Mouse (Mus musculus): ENCODE results near the gene Ctnna3. TPM values are rescaled to one million over a fixed set of nuclear protein-coding genes. Genes with fewer than 3 reads are reported as not detected.
A peak's percentile ranks its signal among the peaks of the same experiment; 100 is the strongest.

The Ctnna3 gene
- polyA plus RNA-seq, 1 experiment = 3.0 TPM

- Histone ChIP-seq H3K27me3 (ENCODE audit: control insufficient read depth, insufficient read depth, low read length) (no peaks in the 10 kb centered on the region), H3K4me3 (replicated peaks; ENCODE audit: insufficient read depth, low read depth, low read length) (no peak overlapping the region), H3K27ac (ENCODE audit: insufficient read depth, low read length) (no peak overlapping the region), H3K4me1 (ENCODE audit: control insufficient read depth, insufficient read depth, low read length) (0 out of 2 replicates have a peak, but pooled peaks cover 3% of the 10 kb centered on the region)
- 36% methylated on average over 5 of the region's 5 CpGs for WGBS
- TF ChIP-seq POLR2A (IDR thresholded peaks at IDR 0.05; ENCODE audit: borderline replicate concordance, insufficient read depth, low read length) (no peak), CTCF (IDR thresholded peaks at IDR 0.05; ENCODE audit: borderline replicate concordance, insufficient read depth, low read depth, low read length) (no peak)
- no peak for DNase-seq
Measured at GRCm38 (mm10) chr10:63417061-63417460, 12.8 kb upstream of the Ctnna3 start.

- TF ChIP-seq POLR2A (IDR thresholded peaks at IDR 0.05; ENCODE audit: borderline replicate concordance, insufficient read depth, low read length) (no peak), CTCF (IDR thresholded peaks at IDR 0.05; ENCODE audit: borderline replicate concordance, insufficient read depth, low read depth, low read length) (peak; percentile 52)
- H3K27ac ChIP-seq (ENCODE audit: insufficient read depth, low read length) = no peak within 1 kb of the TSS
- WGBS = 87% methylated on average over 18 of the region's 18 CpGs
- no peak within 1 kb of the TSS for H3K4me3 ChIP-seq (replicated peaks; ENCODE audit: insufficient read depth, low read depth, low read length)
- H3K4me1 ChIP-seq (ENCODE audit: control insufficient read depth, insufficient read depth, low read length) = 0 out of 2 replicates have a peak, but pooled peaks cover 2% of the 10 kb centered on the region
- H3K27me3 ChIP-seq (ENCODE audit: control insufficient read depth, insufficient read depth, low read length) = no peaks in the 10 kb centered on the region
- DNase-seq = no peak
Measured at GRCm38 (mm10) chr10:63421739-63422735, 7.9 kb upstream of the Ctnna3 start, which contains the start of gene Gm7075. Gm7075 (minus strand) TSS chr10:63421789.

- 70% methylated on average over 5 of the region's 5 CpGs for WGBS
- DNase-seq = no peak
Measured at GRCm38 (mm10) chr10:63422736-63422992, 7.2 kb upstream of the Ctnna3 start.

GRCm38 (mm10) chr10:63423591-63424474, 6.1 kb upstream of the Ctnna3 start:
- no peak for DNase-seq
- H3K4me1 ChIP-seq (ENCODE audit: control insufficient read depth, insufficient read depth, low read length) = no peaks in the 10 kb centered on the region
- no peaks in the 10 kb centered on the region for H3K27me3 ChIP-seq (ENCODE audit: control insufficient read depth, insufficient read depth, low read length)
- WGBS = 83% methylated on average over 9 of the region's 9 CpGs
- H3K27ac ChIP-seq (ENCODE audit: insufficient read depth, low read length) = no peak overlapping the region
- no peak overlapping the region for H3K4me3 ChIP-seq (replicated peaks; ENCODE audit: insufficient read depth, low read depth, low read length)
- TF ChIP-seq POLR2A (IDR thresholded peaks at IDR 0.05; ENCODE audit: borderline replicate concordance, insufficient read depth, low read length) (no peak), CTCF (IDR thresholded peaks at IDR 0.05; ENCODE audit: borderline replicate concordance, insufficient read depth, low read depth, low read length) (no peak)

More at GRCm38 (mm10) chr10:63422736-63422992, 7.2 kb upstream of the Ctnna3 start:
- H3K27ac ChIP-seq (ENCODE audit: insufficient read depth, low read length) = no peak overlapping the region
- TF ChIP-seq CTCF (IDR thresholded peaks at IDR 0.05; ENCODE audit: borderline replicate concordance, insufficient read depth, low read depth, low read length) = no peak
- TF ChIP-seq POLR2A (IDR thresholded peaks at IDR 0.05; ENCODE audit: borderline replicate concordance, insufficient read depth, low read length) = no peak
- H3K4me1 ChIP-seq (ENCODE audit: control insufficient read depth, insufficient read depth, low read length) = no peaks in the 10 kb centered on the region
- H3K27me3 ChIP-seq (ENCODE audit: control insufficient read depth, insufficient read depth, low read length) = no peaks in the 10 kb centered on the region
- no peak overlapping the region for H3K4me3 ChIP-seq (replicated peaks; ENCODE audit: insufficient read depth, low read depth, low read length)

- H3K4me3 ChIP-seq (replicated peaks; ENCODE audit: insufficient read depth, low read depth, low read length) = no peak overlapping the region
- DNase-seq = peak; percentile 40 to 51
- TF ChIP-seq CTCF (IDR thresholded peaks at IDR 0.05; ENCODE audit: borderline replicate concordance, insufficient read depth, low read depth, low read length) (peak; percentile 48; the same call in 1 of the 2 replicates), POLR2A (IDR thresholded peaks at IDR 0.05; ENCODE audit: borderline replicate concordance, insufficient read depth, low read length) (no peak)
Measured at GRCm38 (mm10) chr10:63424475-63424814, 5.5 kb upstream of the Ctnna3 start.

GRCm38 (mm10) chr10:63427146-63427545, 2.8 kb upstream of the Ctnna3 start:
- H3K4me3 ChIP-seq (replicated peaks; ENCODE audit: insufficient read depth, low read depth, low read length) = no peak overlapping the region
- H3K27ac ChIP-seq (ENCODE audit: insufficient read depth, low read length) = no peak overlapping the region
- H3K4me1 ChIP-seq (ENCODE audit: control insufficient read depth, insufficient read depth, low read length) = no peaks in the 10 kb centered on the region
- TF ChIP-seq POLR2A (IDR thresholded peaks at IDR 0.05; ENCODE audit: borderline replicate concordance, insufficient read depth, low read length) (no peak), CTCF (IDR thresholded peaks at IDR 0.05; ENCODE audit: borderline replicate concordance, insufficient read depth, low read depth, low read length) (no peak)
- no peaks in the 10 kb centered on the region for H3K27me3 ChIP-seq (ENCODE audit: control insufficient read depth, insufficient read depth, low read length)
- DNase-seq = no peak
- WGBS = 89% methylated on average over 8 of the region's 8 CpGs

More at GRCm38 (mm10) chr10:63424475-63424814, 5.5 kb upstream of the Ctnna3 start:
- Histone ChIP-seq H3K27ac (ENCODE audit: insufficient read depth, low read length) (no peak overlapping the region), H3K27me3 (ENCODE audit: control insufficient read depth, insufficient read depth, low read length) (no peaks in the 10 kb centered on the region), H3K4me1 (ENCODE audit: control insufficient read depth, insufficient read depth, low read length) (no peaks in the 10 kb centered on the region)

GRCm38 (mm10) chr10:63428243-63429022, 1.5 kb upstream of the Ctnna3 start:
- DNase-seq = peak; percentile 46 to 47
- Histone ChIP-seq H3K4me1 (ENCODE audit: control insufficient read depth, insufficient read depth, low read length) (no peaks in the 10 kb centered on the region), H3K4me3 (replicated peaks; ENCODE audit: insufficient read depth, low read depth, low read length) (peak overlapping the region; percentile 70), H3K27me3 (ENCODE audit: control insufficient read depth, insufficient read depth, low read length) (no peaks in the 10 kb centered on the region), H3K27ac (ENCODE audit: insufficient read depth, low read length) (no peak overlapping the region)
- no peak for TF ChIP-seq CTCF (IDR thresholded peaks at IDR 0.05; ENCODE audit: borderline replicate concordance, insufficient read depth, low read depth, low read length)
- no peak for TF ChIP-seq POLR2A (IDR thresholded peaks at IDR 0.05; ENCODE audit: borderline replicate concordance, insufficient read depth, low read length)
- WGBS = 19% methylated on average over 19 of the region's 19 CpGs
